In genomic region chr19:45208438-45209060, GRCm38 (mm10) we compare ENCODE assay signal across 10 mouse cellular contexts. TPM values are rescaled to one million over a fixed set of nuclear protein-coding genes. Genes with fewer than 3 reads are reported as not detected.
DNase-seq lines count a peak whose midpoint lies in the region; ATAC-seq lines count a peak whose summit lies in the region.
"Had no signal": no experiment of that assay in that cellular context is flagged by ENCODE, and none has a peak within 500 bp of the region (broad histone marks: within the 10 kb centered on the region; RNA-seq: fewer than 3 reads in every experiment).

No protein-coding gene starts in this region.

- H3K27me3 ChIP-seq in heart, embryonic 11.5 days (ENCODE audit: control insufficient read depth, insufficient read depth, low read length) = peaks cover 6% of the 10 kb centered on the region; the same call in 1 of the 2 replicates
- H3K27me3 ChIP-seq in hindbrain, embryonic 11.5 days (ENCODE audit: control insufficient read depth, insufficient read depth, low read length) = peaks cover 13% of the 10 kb centered on the region

- no peaks in the 10 kb centered on the region for H3K9me3 ChIP-seq in heart, embryonic 11.5 days (replicated peaks; ENCODE audit: control insufficient read depth, low read length)
- no peaks in the 10 kb centered on the region for H3K9me3 ChIP-seq in hindbrain, embryonic 11.5 days (ENCODE audit: control insufficient read depth, low read length)

- H3K36me3 ChIP-seq in heart, embryonic 11.5 days (ENCODE audit: control insufficient read depth, insufficient read depth, low read length) = no peaks in the 10 kb centered on the region
- no peaks in the 10 kb centered on the region for H3K36me3 ChIP-seq in hindbrain, embryonic 11.5 days (ENCODE audit: control insufficient read depth, insufficient read depth, low read length)

- no peak for ATAC-seq in heart, embryonic 11.5 days (replicated peaks; ENCODE audit: insufficient number of reproducible peaks, low FRiP score, low TSS enrichment)
- no peak for ATAC-seq in hindbrain, embryonic 11.5 days (ENCODE audit: low FRiP score)
- peak; percentile 63 for ATAC-seq in megakaryocyte, adult 5-6 weeks (ENCODE audit: poor library complexity, severe bottlenecking)
- ATAC-seq: inflammation-experienced regulatory T-cells, adult 6 months had no signal

- 9% methylated on average over 22 of the region's 22 CpGs for WGBS in heart, embryonic 11.5 days (ENCODE audit: insufficient replicate concordance)
- WGBS in hindbrain, embryonic 11.5 days = 17% methylated on average over 22 of the region's 22 CpGs

- 0 out of 2 replicates have a peak overlapping the region, but pooled peaks have one; percentile 39 for H3K9ac ChIP-seq in heart, embryonic 11.5 days (ENCODE audit: low read depth, low read length)
- no peak overlapping the region for H3K9ac ChIP-seq in hindbrain, embryonic 11.5 days (ENCODE audit: low read depth, low read length)

- H3K27ac ChIP-seq in heart, embryonic 11.5 days (ENCODE audit: low read depth, low read length) = no peak overlapping the region
- H3K27ac ChIP-seq in hindbrain, embryonic 11.5 days (ENCODE audit: low read depth, low read length) = no peak overlapping the region

- peaks cover 6% of the 10 kb centered on the region; the same call in 1 of the 2 replicates for H3K4me1 ChIP-seq in heart, embryonic 11.5 days (ENCODE audit: control insufficient read depth, insufficient read depth, low read length)
- H3K4me1 ChIP-seq in hindbrain, embryonic 11.5 days (replicated peaks; ENCODE audit: control insufficient read depth, insufficient read depth, low read length) = no peaks in the 10 kb centered on the region

- H3K4me2 ChIP-seq in heart, embryonic 11.5 days = peak overlapping the region; percentile 58
- 0 out of 2 replicates have a peak overlapping the region, but pooled peaks have one; percentile 11 for H3K4me2 ChIP-seq in hindbrain, embryonic 11.5 days (replicated peaks; ENCODE audit: low read depth, low read length)

- DNase-seq in heart, postnatal 4 days = no peak
- DNase-seq in R1 (ENCODE audit: low read depth, low spot score) (peak; percentile 66), adipocyte (ENCODE audit: low spot score) (no peak)
- peak; percentile 32 for DNase-seq in hindbrain, embryonic 11.5 days (ENCODE audit: low spot score)
- DNase-seq in ovary, postnatal 36 days (ENCODE audit: low spot score) = no peak
- no peak for DNase-seq in thymus, postnatal 25 days
- DNase-seq: cerebellum, adult 11-12 months had no signal

- peak overlapping the region; percentile 16 for H3K4me3 ChIP-seq in heart, embryonic 11.5 days (ENCODE audit: low read depth, low read length)
- no peak overlapping the region for H3K4me3 ChIP-seq in hindbrain, embryonic 11.5 days (ENCODE audit: low read depth, low read length)

RNA-seq across cellular contexts. Expression of gene Lbx1, which starts 27.1 kb away (rescaled TPM):
- 0.08 and 0.16 TPM in 2 replicates for polyA plus RNA-seq in heart, embryonic 11.5 days (2014; fragmentation: Nextera tagmentation; extraction: Ambion mirVana)
- total RNA-seq in heart, postnatal 4 days (2021) = not detected
- 7.6 and 8.5 TPM in 2 replicates for polyA plus RNA-seq in hindbrain, embryonic 11.5 days (2014; fragmentation: Nextera tagmentation; extraction: Ambion mirVana)
- not detected in 2 replicates for total RNA-seq in megakaryocyte, adult 5-6 weeks (2015)
- not detected in 2 replicates for total RNA-seq in megakaryocyte, adult 5-6 weeks (2017)
- polyA plus RNA-seq: inflammation-experienced regulatory T-cells, adult 6 months had no signal

RNA-seq across cellular contexts. Expression of gene Tlx1, which starts 58.1 kb away (rescaled TPM):
- 0.45 and 1.0 TPM in 2 replicates for polyA plus RNA-seq in heart, embryonic 11.5 days (2014; fragmentation: Nextera tagmentation; extraction: Ambion mirVana)
- total RNA-seq in heart, postnatal 4 days (2021) = 1 to 10 TPM in 1 of 2 experiments, under 1 TPM in 1; 0.88 to 1.4 TPM
- polyA plus RNA-seq in hindbrain, embryonic 11.5 days (2014; fragmentation: Nextera tagmentation; extraction: Ambion mirVana) = 2.2 and 4.0 TPM in 2 replicates
- total RNA-seq in megakaryocyte, adult 5-6 weeks (2015) = not detected in 2 replicates
- not detected in 2 replicates for total RNA-seq in megakaryocyte, adult 5-6 weeks (2017)
- polyA plus RNA-seq: inflammation-experienced regulatory T-cells, adult 6 months had no signal

Comparison
In these comparisons a context has a peak if more than half of its experiments do, and no peak if none do; other contexts are left out.
1. DNase-seq: peak in R1 (single experiment) and hindbrain, embryonic 11.5 days (single experiment); none in heart, postnatal 4 days (single experiment), ovary, postnatal 36 days (single experiment), thymus, postnatal 25 days (single experiment) and adipocyte (single experiment).